Mouse (Mus musculus) kidney, postnatal 0 days (tissue): Measurements from ENCODE around the gene Tep1. TPM values are rescaled to one million over a fixed set of nuclear protein-coding genes. Genes with fewer than 3 reads are reported as not detected.
"Not testable (repeated sequence)": the region's sequence is repeated elsewhere in the genome, so short reads cannot be mapped to it uniquely, and the experiment has no call there.

Experiments used
- ATAC-seq: fragments of 200-750 bp; cut with Nextera tagmentation; replicated peaks from 2 replicates; pipeline ENCODE4 v1.8.0; 2017; ENCODE audit warnings: low read depth, moderate number of reproducible peaks, moderate TSS enrichment, moderate library complexity; ENCODE audit not compliant: low FRiP score
- DNase-seq: peaks from one replicate; pipeline ENCODE4 v3.0.0-alpha.2; 2016; ENCODE audit warnings: low spot score
- H3K27ac ChIP-seq: fragments of 300-500 bp; sonication (generic); 2 replicates; pipeline ENCODE4 v1.5.1; 2014; ENCODE audit warnings: mild to moderate bottlenecking
- H3K27me3 ChIP-seq: fragments of 300-500 bp; sonication (generic); 2 replicates; pipeline ENCODE4 v1.6.1; 2014; ENCODE audit warnings: low read length, mixed read lengths; ENCODE audit not compliant: insufficient read depth
- H3K36me3 ChIP-seq: fragments of 300-500 bp; sonication (generic); 2 replicates; pipeline ENCODE4 v1.6.1; 2014; ENCODE audit warnings: low read length, mixed read lengths; ENCODE audit not compliant: insufficient read depth
- H3K4me1 ChIP-seq: fragments of 300-500 bp; sonication (generic); replicated peaks from 2 replicates; pipeline ENCODE4 v1.6.1; 2014; ENCODE audit warnings: antibody characterized with exemption, low read length, mixed read lengths; ENCODE audit not compliant: insufficient read depth
- H3K4me2 ChIP-seq: fragments of 300-500 bp; sonication (generic); 2 replicates; pipeline ENCODE4 v1.6.1; 2014; ENCODE audit warnings: mild to moderate bottlenecking, low read length, moderate library complexity, mixed read lengths
- H3K4me3 ChIP-seq: fragments of 300-500 bp; sonication (generic); replicated peaks from 2 replicates; pipeline ENCODE4 v1.5.1; 2014; ENCODE audit warnings: low read depth, low read length
- H3K9ac ChIP-seq: fragments of 300-500 bp; sonication (generic); 2 replicates; pipeline ENCODE4 v1.6.1; 2014; ENCODE audit warnings: low read depth, low read length
- H3K9me3 ChIP-seq: fragments of 300-500 bp; sonication (generic); replicated peaks from 2 replicates; pipeline ENCODE4 v1.6.1; 2016; ENCODE audit warnings: low read length, inconsistent platforms, mixed read lengths
- CTCF ChIP-seq: IDR thresholded peaks from 2 replicates; pipeline ENCODE4 v1.5.1; 2016; ENCODE audit warnings: antibody characterized with exemption, low read depth, mild to moderate bottlenecking, moderate library complexity
- WGBS: fragments of 180-500 bp; shearing (Covaris S2); extraction: QIAGEN DNeasy Blood & Tissue Kit; methylation state at CpG from one replicate; pipeline ENCODE4 v1.1.7; 2014; 5-methylcytosine and 5-hydroxymethylcytosine counted together
- polyA plus RNA-seq: library from polyadenylated mRNA; unstranded; fragments of >200 nt; fragmentation: Nextera tagmentation; extraction: Ambion mirVana; gene quantifications from 2 replicates; pipeline ENCODE4 v1.2.1, GENCODE M21; 2015

Tep1 gene
- 8.4 and 10.9 TPM in 2 replicates for polyA plus RNA-seq

DNA sequence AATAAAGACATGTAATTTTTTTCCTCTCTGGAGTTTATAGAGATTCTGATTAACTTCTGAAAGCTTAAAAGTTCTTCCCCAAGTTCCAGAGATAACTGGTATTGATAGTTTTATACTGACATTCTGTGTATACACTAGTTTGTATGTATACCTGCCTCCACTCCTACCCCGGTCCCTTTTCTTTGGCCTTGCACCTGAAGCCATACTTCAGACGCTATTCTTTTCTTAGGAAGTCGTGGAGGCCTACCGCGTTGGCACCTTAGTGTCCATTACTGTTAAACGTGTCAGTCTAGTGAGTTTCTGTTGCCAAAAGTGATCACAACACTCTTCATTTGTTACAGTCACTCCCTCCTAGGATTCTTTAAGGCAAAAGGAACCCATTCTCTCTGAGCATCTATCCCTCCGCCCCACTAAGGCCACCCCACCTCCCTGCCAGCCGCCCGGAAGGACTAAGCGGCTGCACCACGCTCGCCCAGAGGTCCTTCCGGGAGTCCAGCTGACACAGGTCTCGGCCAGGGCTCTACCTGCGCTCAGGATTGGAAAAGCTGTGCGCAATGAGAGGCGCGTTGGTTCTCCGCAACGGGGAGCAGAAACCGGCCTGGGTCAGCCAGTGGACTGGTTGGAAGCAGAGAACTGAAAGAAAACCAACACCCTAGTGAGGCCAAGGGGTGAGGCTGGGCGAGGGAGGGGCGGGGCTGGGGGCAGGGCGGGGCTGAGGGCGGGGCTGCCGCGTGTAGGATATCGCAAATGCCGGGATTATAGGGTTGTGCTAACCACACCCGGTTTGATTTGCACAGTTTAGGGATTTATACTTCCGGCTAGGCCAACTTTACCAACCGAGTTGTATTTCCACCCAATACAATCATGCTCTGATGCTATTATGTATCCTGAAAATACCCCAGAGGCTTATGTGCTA lies at the start of gene Tep1:
TSS of gene Tep1 (minus strand) at position 672 of the 916 bp plus-strand sequence.
- peak within 1 kb of the TSS; percentile 66 for H3K4me2 ChIP-seq
- no peaks in the 10 kb centered on the region for H3K27me3 ChIP-seq
- ATAC-seq (peak; percentile 97), DNase-seq (peak; percentile 79)
- H3K4me3 ChIP-seq = peak within 1 kb of the TSS; percentile 60
- H3K4me1 ChIP-seq = no peaks in the 10 kb centered on the region
- peak within 1 kb of the TSS; percentile 87 for H3K27ac ChIP-seq
- no peak for TF ChIP-seq CTCF
- no peaks in the 10 kb centered on the region for H3K9me3 ChIP-seq
- peak within 1 kb of the TSS; percentile 69 for H3K9ac ChIP-seq
- 6% methylated on average over 32 of the region's 32 CpGs for WGBS
- H3K36me3 ChIP-seq = 0 out of 2 replicates have a peak, but pooled peaks cover 3% of the 10 kb centered on the region

DNA sequence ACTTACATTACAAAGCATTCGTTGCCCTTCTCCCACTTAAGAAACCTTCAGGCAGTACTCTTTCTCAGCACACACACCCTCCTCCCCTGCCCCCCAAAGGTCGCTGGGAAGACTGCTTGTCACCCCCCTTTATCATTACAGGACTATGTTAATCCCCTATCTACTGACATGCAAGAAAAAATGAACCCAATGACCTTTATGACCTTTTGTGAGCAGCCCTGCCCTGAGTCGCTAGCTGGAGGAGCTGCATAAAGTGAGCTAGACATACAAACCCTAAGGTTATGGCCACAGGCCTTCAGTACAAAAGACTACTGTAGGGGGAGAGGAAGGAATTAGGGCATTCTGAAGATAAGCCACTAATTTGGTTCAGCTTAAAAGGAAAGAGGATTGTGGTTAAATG lies 41.0 kb upstream of the Tep1 start:
- no peak overlapping the region for H3K4me3 ChIP-seq
- peaks cover 38% of the 10 kb centered on the region; the same call in 1 of the 2 replicates for H3K36me3 ChIP-seq
- no peaks in the 10 kb centered on the region for H3K27me3 ChIP-seq
- H3K9me3 ChIP-seq = no peaks in the 10 kb centered on the region
- DNase-seq = no peak
- no peak overlapping the region for H3K4me2 ChIP-seq
- no peak for ATAC-seq
- WGBS = 66% methylated on average over 3 of the region's 3 CpGs
- no peak overlapping the region for H3K27ac ChIP-seq
- H3K4me1 ChIP-seq = no peaks in the 10 kb centered on the region
- TF ChIP-seq CTCF = no peak
- H3K9ac ChIP-seq = no peak overlapping the region

DNA sequence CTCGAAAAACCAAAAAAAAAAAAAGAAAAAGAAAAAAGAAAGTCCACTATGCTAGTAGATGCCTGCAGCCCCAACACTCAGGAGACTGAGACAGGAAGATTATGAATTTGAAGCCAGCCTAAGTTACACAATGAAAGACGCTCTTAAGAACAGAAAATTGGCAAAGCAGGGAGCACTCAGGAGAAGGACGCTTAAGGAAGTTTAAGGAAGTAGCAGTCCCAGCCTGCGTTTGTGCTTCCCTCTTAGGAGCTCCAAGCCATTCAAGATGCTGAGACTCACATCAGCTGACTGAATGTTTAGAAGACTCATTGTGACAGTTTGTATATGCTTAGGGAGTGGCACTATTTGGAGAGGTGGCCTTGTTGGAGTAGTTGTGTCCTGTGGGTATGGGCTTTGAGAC lies 37.8 kb upstream of the Tep1 start:
- Histone ChIP-seq H3K9me3 (no peaks in the 10 kb centered on the region), H3K27me3 (no peaks in the 10 kb centered on the region), H3K4me2 (no peak overlapping the region), H3K4me1 (no peaks in the 10 kb centered on the region), H3K4me3 (no peak overlapping the region), H3K27ac (no peak overlapping the region), H3K36me3 (0 out of 2 replicates have a peak, but pooled peaks cover 17% of the 10 kb centered on the region), H3K9ac (no peak overlapping the region)
- no peak for DNase-seq
- ATAC-seq = no peak
- 85% methylated on average over 4 of the region's 4 CpGs for WGBS
- TF ChIP-seq CTCF = no peak

DNA sequence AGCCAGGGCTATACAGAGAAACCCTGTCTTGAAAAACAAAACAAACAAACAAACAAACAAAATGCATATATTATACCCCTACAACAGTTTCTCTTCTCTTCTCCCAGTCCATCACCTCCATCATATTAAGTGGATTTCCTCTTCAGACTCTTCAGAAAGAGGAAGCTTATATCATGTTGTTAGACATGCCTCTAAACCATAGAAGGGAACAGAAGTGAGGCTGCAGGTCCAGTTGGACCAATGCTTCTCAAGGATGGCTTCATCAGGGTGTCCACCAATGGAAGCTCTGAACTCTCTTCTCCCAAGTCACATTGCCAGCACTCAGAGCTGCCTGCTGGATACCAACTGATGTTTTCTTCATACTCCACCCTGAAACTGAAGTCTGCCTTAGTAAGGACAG lies 35.0 kb upstream of the Tep1 start:
- H3K4me2 ChIP-seq, ATAC-seq, H3K4me1 ChIP-seq, H3K9me3 ChIP-seq, H3K27me3 ChIP-seq, H3K27ac ChIP-seq, H3K4me3 ChIP-seq, H3K9ac ChIP-seq, H3K36me3 ChIP-seq, DNase-seq: not testable (repeated sequence)

DNA sequence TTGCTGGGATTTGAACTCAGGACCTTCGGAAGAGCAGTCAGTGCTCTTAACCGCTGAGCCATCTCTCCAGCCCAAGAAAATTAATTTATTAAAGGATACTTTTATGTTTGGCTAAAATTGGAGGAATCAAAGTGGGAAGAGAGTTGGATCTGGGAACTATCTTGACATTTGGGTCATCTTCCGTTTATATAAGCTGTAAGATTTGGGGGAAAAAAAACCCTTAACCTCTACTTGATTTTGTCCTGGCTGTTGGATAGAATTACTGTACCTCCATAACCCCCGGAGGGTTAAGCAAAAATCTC lies 34.4 kb upstream of the Tep1 start:
- Histone ChIP-seq H3K4me3 (no peak overlapping the region), H3K36me3 (no peaks in the 10 kb centered on the region), H3K4me1 (no peaks in the 10 kb centered on the region), H3K9me3 (no peaks in the 10 kb centered on the region), H3K27ac (no peak overlapping the region), H3K4me2 (no peak overlapping the region), H3K27me3 (no peaks in the 10 kb centered on the region), H3K9ac (no peak overlapping the region)
- TF ChIP-seq CTCF = no peak
- 87% methylated on average over 4 of the region's 4 CpGs for WGBS
- DNase-seq (no peak), ATAC-seq (no peak)

DNA sequence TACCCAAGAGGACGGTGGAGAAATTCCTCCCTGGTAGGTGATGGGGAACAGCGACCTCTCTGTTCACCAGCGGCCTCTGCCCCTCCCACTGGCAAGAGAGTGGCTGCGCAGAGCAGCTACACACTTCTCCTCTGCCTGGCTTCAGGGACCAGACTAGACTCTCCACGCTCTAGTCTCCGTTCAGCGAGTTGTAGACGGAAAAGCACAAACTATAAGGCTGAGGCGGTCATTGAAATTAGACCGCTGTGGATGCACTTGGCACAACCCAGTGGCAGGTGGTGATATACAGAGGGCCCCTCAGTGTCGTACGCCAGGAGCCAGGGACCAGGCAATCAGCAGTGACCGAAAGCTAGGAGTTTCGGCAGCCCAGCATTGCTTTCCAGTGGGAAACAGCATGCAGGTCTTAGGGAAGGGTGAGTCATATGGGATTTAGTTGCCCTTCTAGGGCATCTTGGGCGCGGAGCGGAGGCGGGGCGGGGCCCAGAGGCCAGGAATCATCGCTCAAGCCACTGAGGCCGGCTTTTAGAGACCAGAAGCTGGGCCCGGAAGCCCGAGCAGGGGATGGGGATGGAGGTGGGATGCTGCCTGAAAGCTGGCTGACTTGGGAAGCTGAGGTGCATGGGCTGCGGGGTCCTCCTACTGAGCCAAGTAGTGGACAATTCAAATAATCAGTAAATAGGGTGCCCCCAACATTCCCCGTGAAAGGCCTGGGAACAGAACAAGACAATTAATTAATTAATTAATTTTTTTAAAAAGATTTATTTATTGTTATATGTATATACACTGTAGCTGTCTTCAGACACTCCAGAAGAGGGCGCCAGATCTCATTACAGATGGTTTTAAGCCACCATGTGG lies 33.8 kb upstream of the Tep1 start:
- peak; percentile 70 for DNase-seq
- peak; percentile 65 for TF ChIP-seq CTCF
- Histone ChIP-seq H3K9me3 (no peaks in the 10 kb centered on the region), H3K4me2 (peak overlapping the region; percentile 67), H3K27me3 (no peaks in the 10 kb centered on the region), H3K27ac (no peak overlapping the region), H3K4me3 (peak overlapping the region; percentile 29), H3K36me3 (no peaks in the 10 kb centered on the region), H3K4me1 (no peaks in the 10 kb centered on the region), H3K9ac (peak overlapping the region; percentile 58)
- peak; percentile 86 for ATAC-seq
- 4% methylated on average over 26 of the region's 26 CpGs for WGBS

DNA sequence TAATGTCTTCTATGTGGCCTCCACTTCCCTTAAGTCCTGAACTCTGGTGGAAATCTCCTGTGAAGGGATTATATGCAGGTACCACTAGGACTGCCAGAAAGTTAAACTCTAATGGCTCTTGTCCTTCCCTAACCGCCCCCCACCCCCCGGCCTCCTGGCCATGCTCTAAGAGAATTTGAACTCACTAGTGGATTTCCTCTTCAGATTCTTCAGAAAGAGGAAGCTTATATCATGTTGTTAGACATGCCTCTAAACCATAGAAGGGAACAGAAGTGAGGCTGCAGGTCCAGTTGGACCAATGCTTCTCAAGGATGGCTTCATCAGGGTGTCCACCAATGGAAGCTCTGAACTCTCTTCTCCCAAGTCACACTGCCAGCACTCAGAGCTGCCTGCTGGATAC lies 27.6 kb upstream of the Tep1 start:
- not testable (repeated sequence) for H3K4me2 ChIP-seq, H3K36me3 ChIP-seq, H3K9me3 ChIP-seq, H3K27me3 ChIP-seq, H3K4me3 ChIP-seq, H3K27ac ChIP-seq, H3K4me1 ChIP-seq, DNase-seq, H3K9ac ChIP-seq, ATAC-seq
- 83% methylated on average over 2 of the region's 2 CpGs for WGBS
